Mouse (Mus musculus) small intestine, adult 2 months (tissue): ENCODE results near the gene Pou3f3. TPM values are rescaled to one million over a fixed set of nuclear protein-coding genes. Genes with fewer than 3 reads are reported as not detected.

Experiments used
- H3K27ac ChIP-seq: fragments of 200-500 bp; 2 replicates; pipeline ENCODE4 v1.5.1; 2012; ENCODE audit warnings: low read depth, low read length, control low read depth, inconsistent platforms; ENCODE audit not compliant: insufficient read depth
- H3K27me3 ChIP-seq: fragments of 200-500 bp; 2 replicates; pipeline ENCODE4 v1.6.1; 2012; ENCODE audit warnings: mild to moderate bottlenecking, moderate library complexity, low read length, inconsistent platforms; ENCODE audit not compliant: control insufficient read depth, insufficient read depth
- H3K36me3 ChIP-seq: fragments of 200-500 bp; 2 replicates; pipeline ENCODE4 v1.6.1; 2012; ENCODE audit warnings: mild to moderate bottlenecking, low read length, control low read depth, inconsistent platforms; ENCODE audit not compliant: control insufficient read depth, insufficient read depth
- H3K4me1 ChIP-seq: fragments of 200-500 bp; 2 replicates; pipeline ENCODE4 v1.6.1; 2012; ENCODE audit warnings: low read length, inconsistent platforms, mixed read lengths; ENCODE audit not compliant: control insufficient read depth, insufficient read depth, insufficient read length
- H3K4me3 ChIP-seq: fragments of 200-500 bp; 2 replicates; pipeline ENCODE4 v1.5.1; 2012; ENCODE audit warnings: low read depth, mild to moderate bottlenecking, control low read depth, inconsistent platforms, low read length, moderate library complexity
- CTCF ChIP-seq: fragments of 200-500 bp; IDR thresholded peaks from 2 replicates; pipeline ENCODE4 v1.5.1; 2012; ENCODE audit warnings: low read depth, mild to moderate bottlenecking, control low read depth, inconsistent platforms, low read length, moderate library complexity, mixed read lengths; ENCODE audit not compliant: insufficient replicate concordance, insufficient read length; ENCODE audit errors: extremely low read depth
- POLR2A ChIP-seq: fragments of 200-500 bp; IDR thresholded peaks from 2 replicates; pipeline ENCODE4 v1.6.1; 2012; ENCODE audit warnings: low read depth, mild to moderate bottlenecking, control low read depth, inconsistent platforms, low read length, moderate library complexity
- WGBS: fragments of 180-500 bp; shearing (Covaris S2); methylation state at CpG from one replicate; pipeline ENCODE4 v1.1.7; 2018; 5-methylcytosine and 5-hydroxymethylcytosine counted together
- polyA plus RNA-seq: library from polyadenylated mRNA; depleted of rRNA; stranded (reverse); fragments of >200 nt; gene quantifications from 2 replicates; pipeline ENCODE4 v1.2.3, GENCODE M21; 2012

Gene Pou3f3
- polyA plus RNA-seq, 1 experiment: not detected

GRCm38 (mm10) chr1:42699471-42699871 lies 3.9 kb downstream of the Pou3f3 start:
- no peak overlapping the region for H3K27ac ChIP-seq
- TF ChIP-seq CTCF (no peak), POLR2A (no peak)
- H3K36me3 ChIP-seq: no peaks in the 10 kb centered on the region
- 7% methylated on average over 19 of the region's 19 CpGs for WGBS
- peaks cover 8% of the 10 kb centered on the region for H3K4me1 ChIP-seq
- no peak overlapping the region for H3K4me3 ChIP-seq
- peaks cover 76% of the 10 kb centered on the region for H3K27me3 ChIP-seq

GRCm38 (mm10) chr1:42700171-42700570 lies 4.6 kb downstream of the Pou3f3 start:
- H3K27me3 ChIP-seq: peaks cover 75% of the 10 kb centered on the region
- H3K4me1 ChIP-seq: peaks cover 8% of the 10 kb centered on the region
- WGBS: 22% methylated on average over 3 of the region's 3 CpGs
- no peak overlapping the region for H3K27ac ChIP-seq
- TF ChIP-seq POLR2A (no peak), CTCF (no peak)
- H3K4me3 ChIP-seq: no peak overlapping the region
- no peaks in the 10 kb centered on the region for H3K36me3 ChIP-seq

DNA sequence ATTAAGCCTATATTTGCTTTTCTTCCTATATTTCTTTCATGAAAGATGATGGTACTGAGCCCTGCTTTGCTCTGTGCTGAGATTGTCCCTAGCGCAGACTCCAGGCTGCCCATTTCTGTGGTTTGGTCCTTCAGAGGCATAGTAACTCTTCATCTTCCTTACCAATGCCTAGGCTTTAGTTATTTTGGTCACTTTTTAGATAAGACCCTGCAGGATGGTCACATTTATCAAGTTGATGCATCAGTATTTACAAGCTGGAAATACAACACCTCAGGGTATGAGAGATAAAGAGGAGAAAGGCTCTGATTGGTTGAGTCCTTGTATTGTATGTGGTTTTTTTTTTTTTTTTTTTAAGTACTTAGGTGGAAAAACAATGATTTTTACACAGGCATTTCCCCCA lies 5.2 kb downstream of the Pou3f3 start:
- Histone ChIP-seq H3K27ac (no peak overlapping the region), H3K4me3 (no peak overlapping the region), H3K27me3 (peaks cover 74% of the 10 kb centered on the region), H3K36me3 (no peaks in the 10 kb centered on the region), H3K4me1 (peaks cover 8% of the 10 kb centered on the region)
- WGBS: 28% methylated on average over 1 of the region's 1 CpGs
- no peak for TF ChIP-seq POLR2A
- no peak for TF ChIP-seq CTCF

- 18% methylated on average over 5 of the region's 5 CpGs for WGBS
- TF ChIP-seq CTCF (no peak), POLR2A (no peak)
- no peak overlapping the region for H3K4me3 ChIP-seq
- no peak overlapping the region for H3K27ac ChIP-seq
- no peaks in the 10 kb centered on the region for H3K36me3 ChIP-seq
- H3K4me1 ChIP-seq: peaks cover 6% of the 10 kb centered on the region; the same call in 1 of the 2 replicates
- H3K27me3 ChIP-seq: peaks cover 67% of the 10 kb centered on the region
Observed at GRCm38 (mm10) chr1:42701833-42702611, 6.5 kb downstream of the Pou3f3 start.

- Histone ChIP-seq H3K27me3 (peaks cover 58% of the 10 kb centered on the region), H3K27ac (no peak overlapping the region)
- 6% methylated on average over 9 of the region's 9 CpGs for WGBS
Observed at GRCm38 (mm10) chr1:42702984-42703383, 7.4 kb downstream of the Pou3f3 start.

GRCm38 (mm10) chr1:42703424-42703823 lies 7.9 kb downstream of the Pou3f3 start:
- Histone ChIP-seq H3K36me3 (no peaks in the 10 kb centered on the region), H3K27ac (no peak overlapping the region), H3K27me3 (peaks cover 53% of the 10 kb centered on the region), H3K4me1 (peaks cover 3% of the 10 kb centered on the region; the same call in 1 of the 2 replicates), H3K4me3 (no peak overlapping the region)
- no peak for TF ChIP-seq POLR2A
- TF ChIP-seq CTCF: no peak
- 9% methylated on average over 7 of the region's 7 CpGs for WGBS

More at GRCm38 (mm10) chr1:42702984-42703383, 7.4 kb downstream of the Pou3f3 start:
- TF ChIP-seq POLR2A: no peak
- no peak for TF ChIP-seq CTCF
- Histone ChIP-seq H3K4me3 (no peak overlapping the region), H3K4me1 (peaks cover 6% of the 10 kb centered on the region; the same call in 1 of the 2 replicates), H3K36me3 (no peaks in the 10 kb centered on the region)

DNA sequence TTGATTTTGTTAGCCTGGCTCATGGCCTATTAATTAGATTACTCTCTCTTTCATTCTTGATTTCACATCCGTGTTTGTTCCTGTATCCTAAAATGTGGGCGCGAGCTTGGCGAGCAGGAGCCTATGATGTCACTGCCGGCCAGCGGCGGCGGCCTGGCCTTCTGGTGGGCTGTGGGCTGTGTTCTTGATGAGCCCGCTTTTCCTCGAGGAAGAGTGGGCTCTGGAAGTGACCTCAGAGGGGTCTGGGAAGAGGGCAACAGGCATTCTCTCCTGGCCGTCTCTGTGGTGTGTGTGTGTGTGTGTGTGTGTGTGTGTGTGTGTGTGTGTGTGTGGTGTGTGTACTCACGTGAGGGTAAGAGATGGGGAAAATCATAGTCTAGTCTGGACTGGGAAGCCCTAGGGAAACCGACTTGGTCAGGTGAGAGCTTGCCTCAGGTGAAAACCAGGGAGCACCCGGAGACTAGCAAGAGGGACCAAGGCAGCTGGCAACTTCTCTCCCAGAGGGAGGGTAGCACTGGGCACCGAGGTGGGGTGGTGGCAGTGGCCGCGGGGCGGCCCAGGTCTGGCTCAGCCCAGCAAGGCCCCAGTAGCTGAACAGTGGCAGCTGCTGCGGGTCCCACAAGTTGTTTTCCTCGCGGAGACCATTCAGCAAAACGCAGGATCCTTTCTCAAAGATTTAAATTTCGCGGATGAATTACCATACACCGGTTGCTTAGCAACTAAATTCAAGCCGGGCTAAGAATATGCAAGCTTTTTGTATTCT lies 8.5 kb downstream of the Pou3f3 start:
- Histone ChIP-seq H3K36me3 (no peaks in the 10 kb centered on the region), H3K27me3 (peaks cover 47% of the 10 kb centered on the region), H3K27ac (no peak overlapping the region), H3K4me1 (no peaks in the 10 kb centered on the region), H3K4me3 (no peak overlapping the region)
- TF ChIP-seq POLR2A (no peak), CTCF (no peak)
- 7% methylated on average over 26 of the region's 26 CpGs for WGBS
